Mouse (Mus musculus): ENCODE measurements around the gene Mif4gd.

The Mif4gd gene

GRCm38 (mm10) chr11:115579080-115579479 lies 33.7 kb downstream of the Mif4gd start:
- no peak for DNase-seq (ENCODE audit: low read depth, low spot score)

- DNase-seq (ENCODE audit: low read depth, low spot score) = no peak
Measured at GRCm38 (mm10) chr11:115564961-115565360, 47.8 kb downstream of the Mif4gd start.

- DNase-seq (ENCODE audit: low read depth, low spot score) = peak; percentile 97
Measured at GRCm38 (mm10) chr11:115564064-115564809, 48.5 kb downstream of the Mif4gd start, which contains the start of gene Nup85. Gene Nup85, plus strand, starts transcription at chr11:115564434.

GRCm38 (mm10) chr11:115563406-115563805 lies 49.4 kb downstream of the Mif4gd start:
- DNase-seq (ENCODE audit: low read depth, low spot score) = peak; percentile 4

Data from retina, postnatal 7 days (tissue).